Mouse (Mus musculus) layer of hippocampus, adult 9-11 months (tissue): Measurements from ENCODE around the gene 4930578G10Rik.
"Not testable (repeated sequence)": the region's sequence is repeated elsewhere in the genome, so short reads cannot be mapped to it uniquely, and the experiment has no call there.

Experiments
- DNase-seq: peaks from one replicate; pipeline ENCODE4 v3.0.0; 2022

Gene 4930578G10Rik

DNA sequence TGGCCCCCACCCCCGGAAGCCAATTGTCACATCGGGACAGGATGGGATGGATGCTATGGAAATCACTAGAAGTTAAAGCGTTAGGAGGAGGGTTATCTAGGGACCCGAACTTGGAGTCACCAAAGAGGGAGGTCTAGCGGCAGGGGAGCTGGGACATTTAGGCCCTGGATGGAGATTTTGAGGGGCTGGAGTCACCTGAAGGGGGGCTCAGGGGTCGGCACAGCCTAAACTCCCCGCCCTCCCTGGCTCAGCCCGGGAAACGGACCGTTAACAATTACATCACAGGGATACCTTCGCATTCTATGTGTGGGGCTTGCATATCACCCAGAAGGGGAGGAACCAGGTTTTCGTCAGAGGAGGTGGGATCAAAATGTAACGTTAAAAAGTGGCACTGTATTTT is at the start of gene 4930578G10Rik:
Gene 4930578G10Rik, plus strand, starts transcription at position 301 of the 400 bp plus-strand sequence.
- DNase-seq, result not testable (repeated sequence)

DNA sequence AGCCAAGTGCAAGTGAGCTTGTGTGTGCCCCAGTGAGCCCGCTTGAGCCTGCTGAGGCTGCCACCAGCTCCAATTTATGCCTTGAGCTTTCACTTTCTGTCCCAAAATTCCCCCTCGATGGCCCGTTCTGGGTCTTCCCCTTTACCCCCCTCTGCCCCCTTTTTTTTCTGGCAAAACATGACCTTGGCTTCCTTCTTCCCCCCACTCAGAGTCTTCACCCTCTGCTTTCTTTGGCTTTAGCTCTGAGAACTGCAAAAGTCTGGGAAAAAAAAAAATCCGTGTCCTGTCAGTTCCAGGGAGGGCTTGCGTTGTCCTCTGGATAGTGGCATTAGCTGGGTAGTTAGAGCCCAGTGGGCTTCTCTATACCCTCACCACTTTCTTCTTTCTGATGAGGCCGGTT is 21.1 kb downstream of the 4930578G10Rik start, which contains the start of gene Ccl19:
Gene Ccl19, minus strand, starts transcription at position 101 of the 400 bp plus-strand sequence.
- DNase-seq, result not testable (repeated sequence)

DNA sequence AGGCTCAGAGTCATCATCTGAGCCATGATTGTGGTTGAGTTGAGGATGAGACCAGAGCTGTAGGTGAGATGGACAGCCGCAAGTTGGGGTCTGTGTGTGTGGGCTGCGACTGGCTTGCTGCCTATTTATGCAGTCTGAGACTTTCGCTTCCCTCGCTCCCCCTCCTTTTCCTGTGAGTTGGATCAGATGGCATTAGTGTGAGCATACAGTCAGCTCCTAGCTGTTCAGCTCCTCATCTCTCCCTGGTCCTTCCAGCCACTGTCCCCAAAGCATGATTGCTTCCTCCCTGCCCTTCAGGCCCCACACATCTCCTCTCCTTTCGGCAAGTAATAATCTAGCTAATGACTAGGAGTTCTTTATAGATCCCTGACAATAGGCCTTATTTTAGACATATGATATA is 38.5 kb downstream of the 4930578G10Rik start, which contains the start of gene Ccl21a:
Gene Ccl21a, minus strand, starts transcription at position 101 of the 400 bp plus-strand sequence.
- not testable (repeated sequence) for DNase-seq

DNA sequence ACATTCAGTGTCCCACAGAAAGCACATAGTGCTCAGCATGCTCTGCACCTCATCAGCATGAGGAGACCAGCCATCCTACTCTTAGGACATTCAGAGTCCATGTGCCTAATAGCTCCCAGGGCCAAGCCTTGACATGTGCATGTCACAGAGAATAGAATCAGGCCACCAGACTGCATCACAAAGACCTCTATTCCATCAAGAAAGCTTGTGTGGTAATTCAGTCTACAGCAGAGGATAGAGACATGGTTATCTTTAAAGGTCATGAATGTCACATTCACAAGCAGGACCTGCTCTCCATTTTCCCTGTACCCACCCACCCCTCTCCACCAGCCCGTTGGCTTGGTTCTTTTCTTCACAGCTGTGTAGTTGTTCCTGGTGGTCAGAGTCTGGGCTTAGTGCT is 118.4 kb downstream of the 4930578G10Rik start, which contains the start of gene Fam205a1:
Gene Fam205a1, minus strand, starts transcription at position 101 of the 400 bp plus-strand sequence.
- not testable (repeated sequence) for DNase-seq

DNA sequence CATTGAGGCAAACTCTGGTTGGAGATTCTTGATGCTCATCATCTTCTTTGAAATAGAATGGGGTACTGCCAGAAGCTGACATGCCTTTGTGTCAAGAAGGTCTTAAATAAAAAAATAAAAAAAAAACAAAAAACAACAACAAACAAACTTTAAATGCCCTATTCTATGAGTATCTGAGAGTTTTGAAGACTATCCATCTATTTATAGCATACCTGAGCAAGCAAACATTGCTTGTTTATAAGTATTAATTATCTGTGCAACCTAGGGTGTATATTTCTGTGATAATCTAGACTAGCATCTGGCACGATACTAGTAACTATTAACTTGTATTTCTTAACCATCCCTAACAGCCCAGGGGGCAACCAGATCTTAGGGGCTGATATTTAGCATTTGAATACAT is 121.3 kb downstream of the 4930578G10Rik start, which contains the start of gene Gm12394:
Gene Gm12394, minus strand, starts transcription at position 101 of the 400 bp plus-strand sequence.
- not testable (repeated sequence) for DNase-seq

DNA sequence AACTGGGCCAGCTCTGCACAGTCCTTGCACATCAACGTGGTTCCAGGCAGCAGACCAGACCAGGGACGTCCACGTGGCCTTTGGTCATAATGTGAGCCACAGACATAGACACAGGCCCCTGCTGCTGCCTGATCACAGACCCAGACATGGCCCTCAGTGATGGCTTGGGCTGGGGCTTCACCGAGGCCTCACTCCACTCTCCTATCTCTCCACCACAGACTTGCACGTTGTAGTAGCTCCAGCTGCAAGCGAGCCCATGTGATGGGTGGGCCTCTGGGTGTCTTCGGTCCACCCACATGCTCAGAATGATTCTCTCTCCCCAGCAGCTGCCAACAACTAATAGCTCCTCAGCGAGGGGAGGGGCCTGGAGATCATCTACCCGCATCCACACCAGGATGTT is 125.1 kb downstream of the 4930578G10Rik start:
- DNase-seq, result not testable (repeated sequence)

DNA sequence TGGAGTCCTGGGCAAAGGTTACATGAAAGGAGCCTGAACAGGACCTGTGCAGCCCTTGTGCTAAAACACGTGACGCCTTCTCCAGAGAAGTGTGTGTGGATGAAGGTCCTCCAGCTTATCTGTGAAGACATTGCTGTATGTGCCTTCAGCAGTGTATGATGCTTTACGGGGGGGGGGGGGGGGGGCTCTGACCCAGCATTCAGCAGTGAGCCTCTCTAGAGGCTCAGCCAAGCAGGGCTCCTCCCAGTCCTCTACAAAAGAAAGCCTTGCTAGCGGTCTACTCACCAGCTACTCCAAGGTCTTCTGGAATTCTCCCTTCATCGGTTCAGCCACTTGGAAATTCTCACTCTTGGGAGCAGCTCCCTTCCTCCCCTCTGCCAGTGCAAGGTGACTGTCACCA is 128.1 kb downstream of the 4930578G10Rik start:
- DNase-seq, result not testable (repeated sequence)

DNA sequence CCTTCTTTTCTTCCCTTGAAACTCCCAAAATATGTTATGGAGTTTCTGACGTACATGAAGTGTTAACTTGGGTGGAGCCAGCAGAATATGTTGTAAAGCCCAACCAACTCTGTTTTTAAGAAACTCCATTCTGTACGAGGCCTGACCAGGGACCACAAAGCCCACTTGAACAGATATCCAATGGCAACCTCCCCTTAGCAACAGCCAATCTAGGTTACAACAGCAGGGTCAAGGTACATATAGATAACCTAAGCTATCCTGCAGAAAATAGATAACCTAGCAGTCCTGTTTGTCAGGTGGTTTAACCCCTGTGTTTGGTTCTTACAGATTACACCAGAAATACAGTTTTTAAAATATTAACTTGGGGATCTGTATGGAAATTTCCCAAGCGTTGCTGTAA is 132.0 kb downstream of the 4930578G10Rik start:
- no peak for DNase-seq

DNA sequence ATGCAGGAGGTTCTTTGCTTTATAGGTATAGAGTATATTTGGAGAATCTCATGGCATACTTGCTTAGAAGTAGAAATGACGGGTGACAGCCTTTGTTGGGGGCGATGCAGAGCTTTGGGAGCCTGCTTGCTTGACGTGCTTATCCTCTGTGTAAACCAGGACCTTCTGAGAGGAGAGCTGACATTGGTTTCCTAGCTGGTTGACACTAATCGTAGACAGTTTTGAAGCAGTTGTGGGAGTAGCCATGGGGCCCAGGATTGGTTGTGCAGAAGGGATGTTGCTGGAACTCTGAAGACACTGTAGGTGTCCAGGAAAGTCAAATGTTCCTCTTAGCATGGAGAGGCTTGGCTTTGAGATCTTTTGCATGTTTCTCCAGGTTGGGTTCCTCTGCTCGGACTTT is 132.8 kb downstream of the 4930578G10Rik start:
- no peak for DNase-seq

DNA sequence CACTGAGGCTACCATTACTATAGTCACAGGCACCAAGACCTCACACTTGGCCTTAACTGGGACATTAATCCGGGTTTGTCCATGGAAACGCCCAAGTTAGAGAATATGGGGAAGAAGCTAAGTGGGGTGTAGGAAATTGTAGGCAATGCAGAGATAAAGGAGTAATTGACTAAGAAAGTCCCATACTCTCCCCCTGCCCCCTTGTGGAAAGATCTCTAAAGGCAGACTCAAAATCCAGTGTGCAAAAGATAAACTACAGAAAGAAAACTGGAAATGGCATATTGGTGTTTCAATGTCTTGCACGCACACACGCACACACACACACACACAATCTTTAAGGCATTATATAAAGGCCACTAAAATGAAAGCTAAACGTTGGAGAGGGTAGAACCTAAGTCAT is 135.4 kb downstream of the 4930578G10Rik start:
- no peak for DNase-seq

DNA sequence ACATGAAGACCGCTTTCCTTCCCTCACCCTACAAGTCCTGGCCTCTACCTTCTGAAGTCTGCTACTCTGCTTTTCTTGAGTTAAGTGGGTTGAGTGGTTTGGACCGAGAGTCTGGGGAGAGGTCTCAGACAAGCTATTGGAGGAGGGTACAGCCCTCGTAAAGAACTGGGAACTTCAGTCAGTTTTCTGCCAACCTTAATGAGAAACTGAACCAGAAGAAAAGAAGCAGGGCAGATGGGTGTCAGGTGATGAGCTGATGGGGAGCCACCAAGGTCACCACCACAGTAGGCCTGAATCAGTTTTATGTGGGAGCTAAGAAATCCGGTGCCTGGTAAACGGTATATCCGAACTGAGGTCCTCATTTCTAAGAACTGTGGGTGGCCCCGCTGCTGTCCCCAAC is 136.8 kb downstream of the 4930578G10Rik start:
- no peak for DNase-seq

DNA sequence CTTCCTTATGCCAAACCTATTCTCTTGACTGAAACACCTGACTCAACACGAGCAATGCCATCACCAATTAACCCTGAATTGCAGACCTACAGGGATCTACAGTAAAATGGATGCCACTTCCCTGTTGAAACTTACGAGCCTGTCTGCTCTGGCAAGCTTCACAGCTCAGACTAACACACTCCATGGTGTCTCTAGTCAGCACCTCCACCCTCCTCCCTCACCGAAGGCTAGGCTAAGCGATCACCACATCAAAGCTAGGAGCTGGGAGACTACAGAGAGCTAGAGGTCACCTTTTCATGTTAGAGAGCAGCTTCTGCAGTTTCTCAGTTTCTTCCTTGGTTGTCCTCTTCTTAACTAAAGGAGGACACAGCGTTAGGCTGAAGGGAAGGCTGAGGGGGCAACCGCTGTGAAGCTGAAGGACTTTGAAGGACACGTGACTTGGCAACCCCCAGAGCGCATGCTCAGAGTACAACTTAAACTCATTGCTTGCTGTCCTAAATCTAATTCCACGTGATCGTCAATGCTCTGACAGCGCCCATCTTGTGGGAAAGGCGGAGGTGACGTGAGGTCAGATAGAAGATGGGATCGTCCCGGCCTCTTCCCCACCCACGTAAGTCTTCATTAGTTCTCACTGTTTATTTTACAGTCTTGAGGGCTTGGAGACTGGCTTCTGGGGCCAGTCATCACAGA is 137.5 kb downstream of the 4930578G10Rik start:
- DNase-seq, result no peak

DNA sequence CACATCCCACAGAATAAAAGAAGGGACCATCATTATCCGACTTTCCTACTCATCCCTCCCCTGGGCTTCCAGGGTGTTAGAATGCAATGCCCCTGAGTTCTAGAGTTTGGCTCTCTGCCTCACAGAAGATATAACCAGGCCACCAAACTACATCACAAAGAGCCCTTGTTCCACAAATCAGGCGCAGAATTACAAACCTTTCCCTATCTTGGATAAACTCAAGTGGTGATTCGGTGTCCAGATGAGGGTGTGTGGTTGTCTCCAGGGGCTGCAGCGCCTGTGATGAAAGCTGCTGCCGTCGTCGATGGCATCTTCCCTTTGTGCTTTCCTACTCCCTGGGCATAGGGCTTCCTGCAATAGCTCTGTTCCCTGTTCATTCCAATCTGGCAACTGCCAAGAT is 138.8 kb downstream of the 4930578G10Rik start, which contains the start of gene Fam205c:
Gene Fam205c, minus strand, starts transcription at position 101 of the 400 bp plus-strand sequence.
- DNase-seq, result no peak

DNA sequence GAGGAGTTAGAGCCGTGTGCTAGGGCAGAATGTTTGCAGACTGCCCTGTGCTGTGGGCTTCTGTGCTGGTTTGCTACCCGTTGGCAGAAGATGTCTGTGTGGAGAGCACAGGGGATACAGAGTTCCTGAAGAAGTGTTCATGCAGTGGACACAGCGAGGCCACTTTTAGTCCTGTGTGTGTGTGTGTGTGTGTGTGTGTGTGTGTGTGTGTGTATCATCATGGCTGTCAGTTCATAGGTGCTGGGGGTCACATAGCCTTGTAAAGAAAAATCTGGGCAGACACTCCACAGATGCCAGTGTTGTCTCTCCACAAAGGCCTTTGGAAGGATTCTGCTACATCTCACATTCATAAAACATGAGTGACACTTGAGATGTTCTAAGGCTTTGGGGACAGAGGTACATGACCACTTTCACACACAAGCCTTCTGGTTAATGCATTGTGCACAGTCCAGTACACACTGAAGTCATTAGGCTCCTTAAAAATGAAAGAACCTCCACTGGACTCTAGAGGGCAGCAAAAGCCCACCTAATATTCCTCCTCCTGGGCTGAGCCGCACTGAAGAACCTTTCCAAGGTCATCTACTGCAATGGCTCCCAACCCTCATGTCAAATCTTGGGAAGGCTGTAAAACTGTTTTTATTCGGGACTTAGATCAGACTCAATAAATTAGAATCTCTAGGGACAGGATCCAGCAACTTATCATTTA is 141.4 kb downstream of the 4930578G10Rik start:
- DNase-seq, result peak; percentile 24

DNA sequence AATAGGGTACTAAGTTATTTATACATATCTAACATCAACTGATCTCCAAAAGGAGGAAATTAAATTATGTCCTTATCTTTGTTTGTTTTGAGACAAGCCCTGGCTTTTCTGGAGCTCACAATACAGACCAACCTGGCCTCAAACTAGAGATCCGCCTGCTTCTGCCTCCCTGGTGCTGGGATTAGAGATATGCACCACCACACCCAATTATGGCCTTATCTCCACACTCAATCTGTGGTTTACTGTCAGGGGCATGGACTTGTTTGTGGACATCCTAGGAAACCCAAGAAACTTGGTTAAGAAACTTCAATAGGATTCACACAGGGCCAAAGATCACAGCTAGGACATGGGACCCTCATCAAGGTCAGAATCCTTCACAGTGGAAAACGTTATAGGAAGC is 142.3 kb downstream of the 4930578G10Rik start:
- DNase-seq, result no peak

DNA sequence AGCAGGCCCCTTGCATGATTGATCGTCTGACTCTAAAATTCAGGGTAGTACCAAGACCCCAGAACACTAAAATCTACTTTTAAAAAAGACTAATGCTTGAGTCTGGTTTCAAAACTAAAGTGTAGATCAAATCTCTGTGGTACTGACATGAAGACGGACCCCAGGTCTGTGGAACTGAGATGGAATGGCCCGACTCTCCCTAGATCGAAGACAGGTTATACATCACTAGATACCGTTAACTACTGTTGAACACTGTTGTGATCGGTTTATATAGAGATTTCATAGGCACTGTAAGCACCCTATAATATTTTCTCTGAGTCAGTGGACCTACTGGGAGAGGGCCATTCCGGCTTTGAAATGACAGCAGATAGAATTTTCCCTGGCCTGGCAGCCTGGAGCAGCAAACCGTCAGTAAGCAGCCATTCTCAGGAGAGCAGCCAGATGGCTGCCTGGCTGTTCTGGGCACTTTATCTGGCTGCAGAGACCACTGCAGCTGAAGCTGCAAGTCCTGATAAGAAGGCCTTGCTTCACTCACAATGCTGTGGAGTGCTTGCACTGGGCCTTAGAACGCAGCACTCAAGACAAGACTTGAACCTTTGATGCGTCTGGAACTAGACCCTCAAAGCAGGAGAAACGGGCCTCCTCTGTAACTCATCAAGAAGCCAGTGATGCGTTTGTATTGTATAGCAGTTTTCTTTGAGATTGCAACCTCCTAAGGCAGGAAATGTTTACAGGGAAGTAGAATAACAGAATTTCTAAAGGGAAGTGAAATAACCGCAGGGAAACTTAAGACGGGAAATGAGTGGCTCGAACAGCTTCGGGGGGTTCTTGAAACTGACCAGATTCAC is 144.7 kb downstream of the 4930578G10Rik start:
- DNase-seq, result no peak

DNA sequence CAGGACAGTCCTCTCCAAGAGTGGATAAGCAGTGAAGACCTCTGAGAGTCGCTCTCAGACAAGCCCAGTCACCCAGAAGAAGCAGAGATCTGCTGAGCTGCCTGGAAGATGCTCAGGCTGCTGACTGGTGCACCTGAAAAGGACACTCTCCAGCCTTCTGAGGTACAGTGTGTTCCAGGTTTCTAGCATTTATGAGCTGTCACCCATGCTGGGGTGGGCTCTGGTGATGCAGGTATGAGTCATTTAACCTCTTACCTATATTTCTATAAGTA is 145.3 kb downstream of the 4930578G10Rik start:
- no peak for DNase-seq

DNA sequence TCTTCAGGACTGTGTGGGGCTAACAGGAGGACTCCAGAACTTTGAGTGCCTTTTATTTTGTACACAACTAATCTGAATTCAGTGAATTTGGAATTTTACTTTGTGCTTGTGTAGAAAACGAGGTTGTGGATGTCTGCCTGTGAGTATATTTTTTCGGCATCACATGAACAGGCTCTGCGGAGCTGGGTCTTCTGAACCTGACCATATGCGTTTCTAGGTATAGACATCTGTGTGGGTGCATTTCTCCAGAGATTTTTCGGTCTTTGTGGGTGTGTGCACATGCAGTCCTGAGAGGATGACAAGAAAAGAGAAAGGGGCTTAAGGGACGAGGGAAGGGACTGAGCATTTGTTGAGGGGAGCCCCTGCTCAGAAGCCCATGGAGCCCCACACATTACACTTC is 151.6 kb downstream of the 4930578G10Rik start:
- no peak for DNase-seq

DNA sequence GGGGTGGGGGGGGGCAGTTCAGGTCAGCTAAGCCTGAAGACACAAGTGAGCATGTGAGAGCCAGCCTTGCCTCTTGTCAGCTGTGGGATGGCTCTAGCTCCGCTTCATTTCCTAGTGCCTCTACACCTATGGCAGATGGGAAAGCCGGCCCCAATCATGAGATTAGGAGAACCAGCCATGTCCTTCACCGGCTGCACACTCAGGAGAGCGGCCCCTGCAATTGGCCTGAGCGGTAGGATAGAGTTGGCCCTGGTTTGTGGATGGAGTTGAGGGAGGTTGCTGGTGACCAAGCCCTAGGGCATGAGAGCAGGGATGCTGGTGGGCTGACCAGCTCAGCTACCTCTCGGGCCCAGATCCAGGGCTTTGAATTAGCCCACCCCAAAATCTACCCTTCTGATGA is 153.5 kb downstream of the 4930578G10Rik start:
- no peak for DNase-seq

DNA sequence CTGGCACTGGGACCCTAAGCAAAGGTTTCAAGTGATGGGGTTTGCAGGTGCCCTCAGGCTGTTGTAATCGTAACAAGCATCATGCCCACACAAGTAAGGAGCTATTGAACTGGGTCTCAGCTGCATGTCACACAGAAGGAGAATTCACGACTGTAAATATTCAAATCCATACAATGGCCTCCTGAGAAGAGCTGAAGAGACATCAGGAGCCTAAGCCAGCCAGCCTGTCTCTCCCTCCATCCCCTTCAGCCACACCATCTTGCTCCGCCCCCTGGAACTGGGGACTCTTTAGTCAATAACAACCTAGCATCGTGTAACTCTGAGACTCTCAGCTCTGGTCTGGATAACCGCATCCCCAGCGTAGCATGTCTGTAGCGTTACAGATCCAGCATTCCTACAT is 155.8 kb downstream of the 4930578G10Rik start:
- DNase-seq, result no peak

DNA sequence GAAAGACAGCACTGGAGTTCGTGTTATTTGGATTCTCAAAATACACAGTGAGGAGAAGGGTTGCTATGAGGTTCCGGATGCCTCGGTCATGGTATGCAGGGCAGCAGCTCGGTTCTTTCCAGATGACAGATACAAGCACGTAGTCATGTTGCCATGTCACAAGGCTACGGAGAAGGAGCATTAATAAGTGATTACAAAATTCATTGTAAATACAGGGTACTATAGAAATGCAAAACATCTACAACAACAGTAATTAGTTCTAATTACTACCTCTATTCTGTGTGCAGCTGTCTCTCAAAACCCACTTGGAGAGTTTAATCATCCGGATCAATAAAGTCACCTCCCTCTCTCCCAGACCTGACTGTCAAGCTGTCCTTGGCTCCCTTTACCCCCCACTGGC is 159.8 kb downstream of the 4930578G10Rik start:
- no peak for DNase-seq
